Mouse (Mus musculus) layer of hippocampus, adult 2 months (tissue): ENCODE results near the gene Phospho1. TPM values are rescaled to one million over a fixed set of nuclear protein-coding genes. Genes with fewer than 3 reads are reported as not detected.

Experiments
- DNase-seq, 2 experiments: peaks; one replicate each; pipeline ENCODE4 v3.0.0; 2022; ENCODE audit warnings: low spot score in 2 of 2
- H3K27ac ChIP-seq: fragments of 200-600 bp; 2 replicates; pipeline ENCODE4 v1.8.1; 2022
- H3K4me3 ChIP-seq: fragments of 200-600 bp; 2 replicates; pipeline ENCODE4 v1.8.1; 2022; ENCODE audit warnings: mild to moderate bottlenecking
- CTCF ChIP-seq: fragments of 200-600 bp; conservative IDR thresholded peaks from 2 replicates; pipeline ENCODE4 v1.8.1; 2022; ENCODE audit warnings: antibody characterized with exemption, mild to moderate bottlenecking, moderate library complexity
- total RNA-seq, 2 experiments: library from RNA; stranded (reverse); gene quantifications; 2 replicates each; pipeline ENCODE4 v1.2.3; 2021

Phospho1 gene
- total RNA-seq, 2 experiments from 2014 or later = 48.8 to 63.0 TPM

DNA sequence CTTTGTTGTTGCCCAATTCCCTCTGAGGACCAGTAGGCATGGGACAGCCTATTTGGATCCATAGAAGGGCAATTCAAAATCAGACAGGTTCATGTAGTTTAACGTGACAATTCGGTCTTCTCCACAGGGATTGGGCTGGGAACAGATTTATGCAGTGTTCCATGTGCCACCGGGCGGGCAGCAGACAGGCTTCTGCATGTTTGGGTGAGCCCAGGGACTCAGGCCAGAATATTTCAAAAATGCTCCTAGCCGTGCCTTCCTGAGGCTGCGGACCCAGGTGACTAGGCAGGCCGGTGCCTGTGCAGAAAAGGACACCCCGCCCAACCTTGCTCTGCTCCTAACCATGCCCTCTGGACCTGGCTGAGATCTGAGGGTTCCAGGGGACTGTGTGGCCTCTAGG lies 5.2 kb upstream of the Phospho1 start:
- Histone ChIP-seq H3K4me3 (no peak overlapping the region), H3K27ac (no peak overlapping the region)
- DNase-seq = no peak
- no peak for TF ChIP-seq CTCF

- no peak overlapping the region for H3K4me3 ChIP-seq
- no peak for DNase-seq
- no peak for TF ChIP-seq CTCF
- no peak overlapping the region for H3K27ac ChIP-seq
Measured at GRCm38 (mm10) chr11:95821511-95821910, 2.8 kb upstream of the Phospho1 start.

- Histone ChIP-seq H3K27ac (no peak overlapping the region), H3K4me3 (no peak overlapping the region)
- TF ChIP-seq CTCF = no peak
- DNase-seq = no peak
Measured at GRCm38 (mm10) chr11:95822437-95822836, 1.9 kb upstream of the Phospho1 start.

- peak; percentile 52 to 63 for DNase-seq
- peak overlapping the region; percentile 93 for H3K27ac ChIP-seq
- peak overlapping the region; percentile 76 for H3K4me3 ChIP-seq
- TF ChIP-seq CTCF = no peak
Measured at GRCm38 (mm10) chr11:95824877-95825243, 561 bp downstream of the Phospho1 start.

DNA sequence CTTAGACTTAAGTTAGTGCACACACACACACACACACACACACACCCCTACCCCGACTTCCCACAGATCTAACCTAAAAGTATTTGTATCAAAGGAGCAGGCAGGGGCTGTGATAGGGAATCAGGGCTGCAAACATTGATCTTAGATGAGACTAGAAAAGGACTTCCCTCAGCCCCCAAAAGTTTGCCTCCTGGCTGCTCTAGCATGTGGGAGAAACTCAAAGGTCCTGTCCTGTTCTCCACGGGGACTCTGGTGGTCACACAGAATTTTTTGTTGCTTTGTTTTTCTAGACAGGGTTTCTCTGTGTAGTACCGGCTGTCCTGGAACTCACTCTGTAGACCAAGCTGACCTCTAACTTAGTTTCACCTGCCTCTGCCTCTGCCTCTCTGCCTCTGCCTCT lies 1.3 kb downstream of the Phospho1 start:
- TF ChIP-seq CTCF = no peak
- Histone ChIP-seq H3K27ac (no peak overlapping the region), H3K4me3 (no peak overlapping the region)
- no peak for DNase-seq

DNA sequence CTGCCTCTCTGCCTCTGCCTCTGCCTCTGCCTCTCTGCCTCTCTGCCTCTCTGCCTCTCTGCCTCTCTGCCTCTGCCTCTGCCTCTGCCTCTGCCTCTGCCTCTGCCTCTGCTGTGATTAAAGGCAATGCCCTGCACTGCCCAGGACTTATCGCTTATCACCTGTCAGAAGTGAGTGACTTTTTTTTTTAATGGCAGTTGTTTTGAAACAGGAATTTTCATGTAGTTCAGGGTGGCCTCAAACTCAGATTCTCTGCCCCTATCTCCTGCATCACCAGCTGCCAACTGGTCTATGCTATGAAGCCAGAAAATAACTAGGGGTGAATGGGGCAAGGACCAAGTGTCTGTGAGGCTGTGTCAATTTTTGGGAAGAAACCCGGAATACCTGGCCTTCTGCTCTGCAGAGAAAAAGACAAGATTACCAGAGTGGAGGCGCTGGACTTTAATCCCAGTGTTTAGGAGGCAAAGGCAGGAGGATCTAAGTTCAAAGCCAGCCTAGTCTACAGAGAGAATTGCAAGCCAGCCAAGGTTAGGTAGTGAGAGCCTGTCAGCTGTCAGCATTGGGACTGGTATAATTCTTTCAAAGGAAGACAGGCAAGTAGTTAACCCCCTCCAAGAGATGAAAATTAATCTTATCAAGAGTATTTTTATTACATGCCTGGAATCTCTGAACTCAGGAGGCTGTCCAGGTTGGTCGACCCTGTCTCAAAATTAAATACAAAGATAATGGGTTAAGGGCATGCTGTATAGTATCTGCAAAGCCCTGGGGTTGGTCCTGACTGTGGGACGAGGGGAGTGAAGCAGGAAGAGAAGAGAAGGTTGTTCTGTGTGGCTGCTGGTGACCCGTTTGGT lies 2.2 kb downstream of the Phospho1 start:
- DNase-seq = no peak
- Histone ChIP-seq H3K4me3 (no peak overlapping the region), H3K27ac (no peak overlapping the region)
- no peak for TF ChIP-seq CTCF

DNA sequence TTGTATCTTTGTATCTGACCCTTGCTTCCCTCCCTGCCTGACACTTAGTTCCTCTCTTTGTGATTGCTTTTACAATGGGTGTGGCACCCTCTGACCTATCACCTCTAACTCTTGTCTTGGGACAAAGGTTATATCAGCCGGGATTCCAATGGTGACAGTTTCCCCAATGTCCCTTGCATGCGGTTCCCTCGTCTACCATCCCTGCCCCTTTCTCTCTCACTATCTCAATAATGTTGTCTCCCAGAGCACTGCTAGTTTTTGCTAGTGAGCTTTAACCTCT lies 2.8 kb downstream of the Phospho1 start:
- TF ChIP-seq CTCF = no peak
- no peak for DNase-seq
- no peak overlapping the region for H3K4me3 ChIP-seq
- no peak overlapping the region for H3K27ac ChIP-seq

DNA sequence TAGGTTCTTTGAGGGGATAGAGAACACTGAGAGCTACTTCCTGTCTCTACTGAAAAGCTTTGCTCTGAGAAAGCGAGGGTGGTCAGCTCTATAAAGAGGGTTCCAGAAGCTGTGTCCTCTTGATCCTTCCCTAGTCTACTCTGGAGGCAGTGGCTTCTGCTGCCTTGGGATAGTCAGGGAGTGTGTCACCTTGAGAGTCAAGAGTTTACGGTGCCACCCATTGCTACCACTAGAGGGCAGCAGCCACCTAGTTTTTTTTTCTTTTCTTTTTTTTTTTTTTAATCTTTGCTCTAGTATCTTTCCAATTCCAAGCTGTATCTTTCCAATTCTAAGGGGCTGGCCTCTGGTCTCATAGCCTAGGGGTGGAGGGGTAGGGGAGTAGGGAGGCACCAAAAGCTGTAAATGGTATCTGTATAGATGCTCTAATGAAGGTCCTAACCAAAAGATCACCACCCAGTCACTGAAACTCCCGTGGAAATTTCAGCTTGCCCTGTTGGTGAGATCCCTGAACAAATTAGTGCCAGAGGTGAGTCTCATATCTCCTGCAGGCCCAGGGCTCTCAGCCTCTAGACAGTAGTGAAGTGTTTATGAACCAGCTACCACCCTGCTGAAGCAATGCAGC lies 3.3 kb downstream of the Phospho1 start:
- Histone ChIP-seq H3K4me3 (no peak overlapping the region), H3K27ac (no peak overlapping the region)
- DNase-seq = peak; percentile 39 to 65
- TF ChIP-seq CTCF = peak; percentile 94

DNA sequence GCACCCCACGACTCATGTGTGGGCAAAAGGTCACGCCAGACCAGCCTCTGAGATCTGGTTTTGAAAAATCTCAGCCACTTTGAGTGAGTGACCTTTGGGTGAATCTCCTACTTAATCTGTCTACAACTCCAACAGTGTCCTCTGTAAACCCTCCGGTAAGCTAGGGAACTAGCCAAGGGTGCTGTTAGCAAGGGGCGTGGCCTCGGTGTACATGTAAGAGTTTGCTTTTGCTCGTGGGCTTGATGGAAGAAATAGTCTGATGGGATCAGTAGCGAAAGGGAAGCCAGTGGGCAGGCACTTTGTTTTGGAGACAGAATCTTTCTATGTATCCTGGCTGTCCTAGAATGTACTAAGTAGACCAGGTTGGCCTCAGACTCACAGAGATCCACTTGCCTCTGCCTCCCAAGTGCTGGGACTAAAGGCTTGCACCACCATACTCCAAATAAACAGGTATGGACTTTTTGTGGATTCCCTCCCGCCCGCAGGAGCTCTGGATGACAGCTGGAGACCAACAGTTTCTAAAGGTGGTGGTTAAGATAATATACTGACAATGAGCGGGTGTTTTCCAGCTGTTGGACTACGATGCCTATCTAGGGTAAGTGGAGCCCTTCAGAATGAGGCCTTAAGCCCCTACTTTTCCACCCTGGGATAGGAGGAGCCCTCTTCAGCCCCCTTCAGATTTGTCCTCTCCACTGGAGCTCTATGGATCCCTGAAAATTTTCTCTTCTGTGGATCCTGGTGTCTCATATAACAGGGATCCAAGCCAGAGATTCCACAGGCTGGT lies 4.1 kb downstream of the Phospho1 start:
- no peak for TF ChIP-seq CTCF

GRCm38 (mm10) chr11:95829526-95830050 lies 5.3 kb downstream of the Phospho1 start:
- no peak for DNase-seq
- TF ChIP-seq CTCF = no peak
- Histone ChIP-seq H3K4me3 (no peak overlapping the region), H3K27ac (no peak overlapping the region)

More for the DNA sequence above, 4.1 kb downstream of the Phospho1 start:
- no peak for DNase-seq
- Histone ChIP-seq H3K4me3 (no peak overlapping the region), H3K27ac (no peak overlapping the region)

DNA sequence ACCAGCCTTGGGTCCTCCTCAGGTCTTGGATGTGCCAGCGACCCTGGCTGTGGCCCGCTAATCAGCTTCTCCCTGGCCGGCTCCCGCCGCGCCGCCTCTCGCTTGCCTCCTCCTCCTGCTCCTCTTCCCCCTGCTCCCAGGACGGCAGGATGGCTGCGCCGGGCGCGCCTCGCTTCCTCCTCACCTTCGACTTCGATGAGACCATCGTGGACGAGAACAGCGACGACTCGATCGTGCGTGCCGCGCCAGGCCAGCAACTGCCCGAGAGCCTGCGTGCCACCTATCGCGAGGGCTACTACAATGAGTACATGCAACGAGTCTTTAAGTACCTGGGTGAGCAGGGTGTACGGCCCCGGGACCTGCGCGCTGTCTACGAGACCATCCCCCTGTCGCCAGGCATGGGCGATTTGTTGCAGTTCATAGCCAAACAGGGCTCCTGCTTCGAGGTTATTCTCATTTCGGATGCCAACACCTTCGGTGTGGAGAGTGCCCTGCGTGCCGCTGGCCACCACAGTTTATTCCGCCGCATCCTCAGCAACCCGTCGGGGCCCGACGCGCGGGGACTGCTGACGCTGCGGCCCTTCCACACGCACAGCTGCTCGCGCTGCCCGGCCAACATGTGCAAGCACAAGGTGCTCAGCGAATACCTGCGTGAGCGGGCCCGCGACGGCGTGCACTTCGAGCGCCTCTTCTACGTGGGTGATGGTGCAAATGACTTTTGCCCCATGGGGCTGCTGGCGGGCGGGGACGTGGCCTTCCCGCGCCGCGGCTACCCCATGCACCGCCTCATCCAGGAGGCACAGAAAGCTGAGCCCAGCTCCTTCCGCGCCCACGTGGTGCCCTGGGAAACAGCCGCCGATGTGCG lies 6.3 kb downstream of the Phospho1 start:
- H3K4me3 ChIP-seq = no peak overlapping the region
- TF ChIP-seq CTCF = no peak
- DNase-seq = no peak

GRCm38 (mm10) chr11:95831276-95831619 lies 6.9 kb downstream of the Phospho1 start:
- DNase-seq = no peak
- TF ChIP-seq CTCF = no peak
- no peak overlapping the region for H3K4me3 ChIP-seq
- no peak overlapping the region for H3K27ac ChIP-seq

More for the DNA sequence above, 6.3 kb downstream of the Phospho1 start:
- H3K27ac ChIP-seq = no peak overlapping the region
